Mouse (Mus musculus): ENCODE results near the gene Pdzd2. TPM values are rescaled to one million over a fixed set of nuclear protein-coding genes. Genes with fewer than 3 reads are reported as not detected.
A peak's percentile ranks its signal among the peaks of the same experiment; 100 is the strongest.

Pdzd2 gene
- total RNA-seq, 1 experiment from 2014 or later, result 29.1 TPM

GRCm38 (mm10) chr15:12473596-12473995 is 266.1 kb downstream of the Pdzd2 start:
- peak; percentile 39 for DNase-seq

- peak; percentile 58 for DNase-seq
These were observed 267.1 kb downstream of the Pdzd2 start for GRCm38 (mm10) chr15:12472646-12473045.

- no peak for DNase-seq
These were observed 268.6 kb downstream of the Pdzd2 start for GRCm38 (mm10) chr15:12470900-12471838.

GRCm38 (mm10) chr15:12468625-12469024 is 271.1 kb downstream of the Pdzd2 start:
- DNase-seq, result no peak

GRCm38 (mm10) chr15:12465748-12466147 is 274.0 kb downstream of the Pdzd2 start:
- DNase-seq, result no peak

- DNase-seq, result peak; percentile 50
These were observed 282.9 kb downstream of the Pdzd2 start for GRCm38 (mm10) chr15:12456808-12457207.

GRCm38 (mm10) chr15:12453343-12453742 is 286.4 kb downstream of the Pdzd2 start:
- no peak for DNase-seq

GRCm38 (mm10) chr15:12452141-12452995 is 287.4 kb downstream of the Pdzd2 start:
- no peak for DNase-seq

GRCm38 (mm10) chr15:12451448-12451847 is 288.3 kb downstream of the Pdzd2 start:
- DNase-seq, result no peak

- no peak for DNase-seq
These were observed 288.9 kb downstream of the Pdzd2 start for GRCm38 (mm10) chr15:12450790-12451189.

- no peak for DNase-seq
These were observed 290.4 kb downstream of the Pdzd2 start for GRCm38 (mm10) chr15:12449321-12449720.

GRCm38 (mm10) chr15:12447021-12447434 is 292.7 kb downstream of the Pdzd2 start:
- DNase-seq, result no peak

GRCm38 (mm10) chr15:12444551-12444950 is 295.2 kb downstream of the Pdzd2 start:
- DNase-seq, result no peak

GRCm38 (mm10) chr15:12439351-12439751 is 300.4 kb downstream of the Pdzd2 start:
- peak; percentile 18 for DNase-seq

GRCm38 (mm10) chr15:12438691-12439090 is 301.0 kb downstream of the Pdzd2 start:
- no peak for DNase-seq

GRCm38 (mm10) chr15:12438081-12438480 is 301.6 kb downstream of the Pdzd2 start:
- no peak for DNase-seq

GRCm38 (mm10) chr15:12435910-12436309 is 303.8 kb downstream of the Pdzd2 start:
- no peak for DNase-seq

- no peak for DNase-seq
These were observed 305.7 kb downstream of the Pdzd2 start for GRCm38 (mm10) chr15:12433893-12434599.

GRCm38 (mm10) chr15:12432879-12433278 is 306.8 kb downstream of the Pdzd2 start:
- no peak for DNase-seq

GRCm38 (mm10) chr15:12432320-12432719 is 307.4 kb downstream of the Pdzd2 start:
- no peak for DNase-seq

- peak; percentile 65 for DNase-seq
These were observed 308.0 kb downstream of the Pdzd2 start for GRCm38 (mm10) chr15:12431684-12432083.

GRCm38 (mm10) chr15:12431188-12431587 is 308.5 kb downstream of the Pdzd2 start:
- DNase-seq, result no peak
